Mouse (Mus musculus) urinary bladder, adult 18-20 months (tissue): ENCODE measurements around the gene Mapk8.
A peak's percentile ranks its signal among the peaks of the same experiment; 100 is the strongest.

Experiments used
- DNase-seq, 2 experiments: peaks; one replicate each; pipeline ENCODE4 v3.0.0; 2022; ENCODE audit warnings: low spot score in 2 of 2, mixed read lengths in 2 of 2

Gene Mapk8

GRCm38 (mm10) chr14:33348146-33348545 is 98.8 kb downstream of the Mapk8 start:
- no peak for DNase-seq

GRCm38 (mm10) chr14:33347738-33348137 is 99.2 kb downstream of the Mapk8 start:
- DNase-seq, result no peak

- no peak for DNase-seq
These were observed 100.4 kb downstream of the Mapk8 start for GRCm38 (mm10) chr14:33346546-33346945.

- no peak for DNase-seq
These were observed 103.7 kb downstream of the Mapk8 start for GRCm38 (mm10) chr14:33343131-33343725.

- DNase-seq, result no peak
These were observed 108.3 kb downstream of the Mapk8 start for GRCm38 (mm10) chr14:33338684-33339083.

GRCm38 (mm10) chr14:33335733-33336132 is 111.2 kb downstream of the Mapk8 start:
- peak in 1 of 2 experiments; percentile 30 for DNase-seq

- DNase-seq, result no peak
These were observed 112.6 kb downstream of the Mapk8 start for GRCm38 (mm10) chr14:33334402-33334801.

- DNase-seq, result no peak
These were observed 113.1 kb downstream of the Mapk8 start for GRCm38 (mm10) chr14:33333833-33334232.

- no peak for DNase-seq
These were observed 115.3 kb downstream of the Mapk8 start for GRCm38 (mm10) chr14:33331627-33332026.

- DNase-seq, result no peak
These were observed 116.0 kb downstream of the Mapk8 start for GRCm38 (mm10) chr14:33330986-33331385.

- DNase-seq, result no peak
These were observed 117.6 kb downstream of the Mapk8 start for GRCm38 (mm10) chr14:33329297-33329805.

GRCm38 (mm10) chr14:33328369-33328768 is 118.6 kb downstream of the Mapk8 start:
- no peak for DNase-seq
